ENCODE assay signal across 8 mouse cellular contexts in the genomic region with DNA sequence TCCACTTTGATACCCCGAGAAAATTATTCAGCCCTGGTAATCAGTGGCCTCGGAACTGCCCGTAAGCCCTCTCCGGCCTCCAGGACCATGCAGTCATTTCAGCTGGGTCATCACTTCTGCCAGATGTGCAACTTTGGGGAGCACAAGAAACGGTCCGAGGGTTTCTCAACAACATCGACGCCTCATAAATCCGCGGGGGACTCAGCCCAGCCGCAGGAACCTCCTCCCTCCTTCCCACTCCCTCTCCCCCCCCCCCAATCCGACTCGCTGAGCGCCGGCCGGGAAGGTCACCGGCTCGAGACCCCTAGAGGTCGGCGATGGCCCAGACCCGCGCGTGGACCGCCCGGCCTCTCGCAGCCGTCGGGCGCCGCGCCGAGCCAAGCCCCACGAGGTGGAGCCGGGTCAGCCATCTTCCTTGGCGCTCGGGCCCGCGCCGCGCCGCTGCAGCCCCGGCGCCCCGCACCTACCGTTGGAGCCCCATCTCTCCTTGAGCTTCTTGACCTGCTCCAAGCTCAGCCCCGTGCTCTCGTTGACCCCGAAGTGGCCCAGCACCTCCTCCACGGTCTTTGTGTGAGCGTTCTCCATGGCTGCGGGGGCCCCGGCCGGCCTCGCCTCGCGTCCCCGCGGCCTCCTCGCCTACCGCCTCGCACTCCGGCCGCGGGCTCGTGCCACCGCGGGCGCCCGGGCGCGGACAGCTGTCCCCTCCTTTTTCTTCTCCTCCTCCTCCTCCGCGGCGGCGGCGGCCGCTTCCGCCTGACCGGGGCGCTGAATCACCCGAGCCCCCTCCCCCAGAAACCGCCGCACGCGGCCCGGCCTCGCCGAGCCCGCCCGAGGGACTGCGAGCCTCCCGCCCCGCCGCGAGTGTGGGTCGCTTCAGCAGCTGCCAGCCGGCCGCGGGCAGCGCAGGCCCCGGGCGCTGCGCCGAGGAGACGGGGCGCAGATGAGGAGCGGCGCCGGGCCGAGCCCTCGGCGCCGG. TPM values are rescaled to one million over a fixed set of nuclear protein-coding genes. Genes with fewer than 3 reads are reported as not detected.
DNase-seq lines count a peak whose midpoint lies in the region; ATAC-seq and TF ChIP-seq lines count a peak whose summit lies in the region.

No protein-coding gene starts in this region.

- TF ChIP-seq POLR2A in brain, embryonic 14.5 days (IDR thresholded peaks at IDR 0.05; ENCODE audit: borderline replicate concordance, extremely low read depth, insufficient read depth, insufficient read length, poor library complexity, severe bottlenecking) = no peak

- TF ChIP-seq CTCF in G1E (IDR thresholded peaks at IDR 0.05; ENCODE audit: low read depth, low read length) = no peak
- no peak for TF ChIP-seq CTCF in brain, embryonic 14.5 days (IDR thresholded peaks at IDR 0.05; ENCODE audit: borderline replicate concordance, extremely low read depth, insufficient read depth, insufficient read length)

- peak overlapping the region; percentile 92 for H3K4me3 ChIP-seq in G1E (ENCODE audit: low read depth, low read length)

- peaks cover 23% of the 10 kb centered on the region for H3K36me3 ChIP-seq in G1E (replicated peaks)

- H3K9me3 ChIP-seq in G1E (replicated peaks) = 0 out of 2 replicates have a peak, but pooled peaks cover 1% of the 10 kb centered on the region

- peaks cover 14% of the 10 kb centered on the region for H3K27me3 ChIP-seq in G1E (ENCODE audit: insufficient read depth, low read length)

- peak; percentile 55 for DNase-seq in G1E (ENCODE audit: low spot score)
- peak; percentile 60 for DNase-seq in brain, embryonic 14.5 days (ENCODE audit: low read depth)
- DNase-seq in heart, postnatal 36 days = peak; percentile 69 to 78
- DNase-seq in layer of hippocampus, postnatal 14 days (ENCODE audit: low spot score in 2 of 2) = peak; percentile 48 to 52
- DNase-seq in lung, postnatal 14 days = peak; percentile 62
- peak; percentile 35 for DNase-seq in retina, postnatal 7 days (ENCODE audit: low read depth, low spot score)
- peak; percentile 64 to 70 for DNase-seq in urinary bladder, postnatal 4 days (ENCODE audit: low spot score in 2 of 2)

- no peak for ATAC-seq in G1E (ENCODE audit: extremely low read depth, insufficient number of reproducible peaks, low FRiP score, poor library complexity, severe bottlenecking)
- peak; percentile 58 for ATAC-seq in erythroid progenitor cell, adult 5-6 weeks (replicated peaks; ENCODE audit: low FRiP score, poor library complexity, severe bottlenecking)

- intact Hi-C loops in heart, postnatal 36 days (cut with DNase I) = loop anchor here (2.0 to 5.0 kb wide), 5 partner anchors 45 to 277 kb away; partner anchors contain the start of genes Anapc7, Camkk2 and P2rx4

- H3K4me1 ChIP-seq in G1E (ENCODE audit: insufficient read depth, low read depth, low read length) = peaks cover 34% of the 10 kb centered on the region

RNA-seq across cellular contexts. Expression of gene Atp2a2, which starts 0.6 kb away (rescaled TPM):
- 61.6 and 74.4 TPM in 2 replicates for total RNA-seq in G1E (2014; fragmentation: Nextera tagmentation)
- total RNA-seq in G1E (2017) = 62.6 and 73.6 TPM in 2 replicates
- 39.8 and 47.5 TPM in 2 replicates for polyA plus RNA-seq in G1E (2012)
- polyA plus RNA-seq in brain, embryonic 14.5 days (2012; rRNA removed) = 102 and 136 TPM in 2 replicates
- total RNA-seq in erythroid progenitor cell, adult 5-6 weeks (2015; ENCODE audit: low replicate concordance) = 73.2 and 84.3 TPM in 2 replicates
- 106 and 160 TPM in 2 replicates for total RNA-seq in erythroid progenitor cell, adult 5-6 weeks (2017; ENCODE audit: low replicate concordance)
- over 10,000 TPM; 11,843 to 11,873 TPM for total RNA-seq in heart, postnatal 36 days (2021)
- total RNA-seq in layer of hippocampus, postnatal 14 days (2021) = 100 to 1,000 TPM; 659 to 669 TPM

Comparison
In these comparisons a context has a peak if more than half of its experiments do, and no peak if none do; other contexts are left out.
1. RNA of gene Atp2a2, which starts 0.6 kb away (total RNA-seq): 11,843 to 11,873 TPM in heart, postnatal 36 days; 659 to 669 TPM in layer of hippocampus, postnatal 14 days, 73.2 to 160 TPM in erythroid progenitor cell, adult 5-6 weeks and 61.6 to 74.4 TPM in G1E; every median in the first group is over 10 times any median in the second.
2. Peak in every context shown above with its lines, with median percentiles within 50 percentile points of each other: DNase-seq.